Comparison of ENCODE assay signal across 9 mouse cellular contexts in genomic region chr2:155277721-155278120, GRCm38 (mm10). TPM values are rescaled to one million over a fixed set of nuclear protein-coding genes. Genes with fewer than 3 reads are reported as not detected.
A peak's percentile ranks its signal among the peaks of the same experiment; 100 is the strongest.
DNase-seq lines count a peak whose midpoint lies in the region; ATAC-seq and TF ChIP-seq lines count a peak whose summit lies in the region.
"Had no signal": no experiment of that assay in that cellular context is flagged by ENCODE, and none has a peak within 500 bp of the region (broad histone marks: within the 10 kb centered on the region; RNA-seq: fewer than 3 reads in every experiment).

No protein-coding gene starts in this region.

- H3K27me3 ChIP-seq in lung, embryonic 16.5 days (ENCODE audit: control insufficient read depth, insufficient read depth, low read depth, low read length) = no peaks in the 10 kb centered on the region
- no peaks in the 10 kb centered on the region for H3K27me3 ChIP-seq in heart, postnatal 0 days (ENCODE audit: control insufficient read depth, insufficient read depth, low read length)
- no peaks in the 10 kb centered on the region for H3K27me3 ChIP-seq in neural tube, embryonic 13.5 days
- H3K27me3 ChIP-seq: CH12.LX had no signal

- H3K36me3 ChIP-seq in lung, embryonic 16.5 days (ENCODE audit: control insufficient read depth, insufficient read depth, low read length) = no peaks in the 10 kb centered on the region; the same call in 1 of the 2 replicates
- peaks cover 9% of the 10 kb centered on the region for H3K36me3 ChIP-seq in heart, postnatal 0 days (replicated peaks; ENCODE audit: control insufficient read depth, insufficient read depth, low read length)
- peaks cover 36% of the 10 kb centered on the region for H3K36me3 ChIP-seq in neural tube, embryonic 13.5 days

- no peak for TF ChIP-seq CTCF in lung, adult 2 months (IDR thresholded peaks at IDR 0.05; ENCODE audit: insufficient read depth, low read length)
- no peak for TF ChIP-seq CTCF in heart, postnatal 0 days (IDR thresholded peaks at IDR 0.05; ENCODE audit: low read depth)

- H3K9ac ChIP-seq in lung, embryonic 16.5 days (ENCODE audit: low read length) = peak overlapping the region; percentile 95
- H3K9ac ChIP-seq in heart, postnatal 0 days (replicated peaks; ENCODE audit: low read depth, low read length) = peak overlapping the region; percentile 93
- H3K9ac ChIP-seq in neural tube, embryonic 13.5 days = peak overlapping the region; percentile 89

- peak overlapping the region; percentile 96; the same call in 1 of the 2 replicates for H3K4me3 ChIP-seq in lung, embryonic 16.5 days (ENCODE audit: low read length)
- H3K4me3 ChIP-seq in lung, adult 2 months (replicated peaks; ENCODE audit: extremely low read depth, low read depth, low read length) = no peak overlapping the region
- H3K4me3 ChIP-seq in heart, postnatal 0 days (ENCODE audit: low read depth, low read length) = peak overlapping the region; percentile 89
- H3K4me3 ChIP-seq in neural tube, embryonic 13.5 days = peak overlapping the region; percentile 84

- peak overlapping the region; percentile 78 for H3K4me2 ChIP-seq in lung, embryonic 16.5 days (ENCODE audit: low read depth, low read length)
- H3K4me2 ChIP-seq in heart, postnatal 0 days (ENCODE audit: low read depth, low read length) = peak overlapping the region; percentile 83
- peak overlapping the region; percentile 79 for H3K4me2 ChIP-seq in neural tube, embryonic 13.5 days

- intact Hi-C loops in gastrocnemius, postnatal 36 days (cut with DNase I) = loop anchor here (2.0 kb wide), 1 partner anchor 105 kb away; no protein-coding TSS in a partner anchor

- TF ChIP-seq POLR2A in lung, adult 2 months (IDR thresholded peaks at IDR 0.05; ENCODE audit: borderline replicate concordance, extremely low read depth, low read depth, low read length) = no peak

- no peaks in the 10 kb centered on the region for H3K9me3 ChIP-seq in lung, embryonic 16.5 days (ENCODE audit: control insufficient read depth, low read length)
- no peaks in the 10 kb centered on the region for H3K9me3 ChIP-seq in heart, postnatal 0 days (replicated peaks; ENCODE audit: control insufficient read depth, low read length)
- H3K9me3 ChIP-seq in neural tube, embryonic 13.5 days = no peaks in the 10 kb centered on the region

- DNase-seq in cerebellum, adult 18-20 months = peak; percentile 12 to 24
- no peak for DNase-seq in lung, adult 2 months
- DNase-seq in heart, postnatal 0 days (ENCODE audit: low spot score) = no peak
- no peak for DNase-seq in MN1 (ENCODE audit: low spot score)
- DNase-seq in gastrocnemius, postnatal 36 days = no peak

- H3K4me1 ChIP-seq in lung, embryonic 16.5 days (replicated peaks; ENCODE audit: control insufficient read depth, insufficient read depth, low read length) = peaks cover 9% of the 10 kb centered on the region
- H3K4me1 ChIP-seq in lung, adult 2 months (ENCODE audit: control insufficient read depth, insufficient read depth, low read length) = peaks cover 9% of the 10 kb centered on the region
- peaks cover 18% of the 10 kb centered on the region for H3K4me1 ChIP-seq in heart, postnatal 0 days (ENCODE audit: control insufficient read depth, insufficient read depth)
- peaks cover 11% of the 10 kb centered on the region for H3K4me1 ChIP-seq in neural tube, embryonic 13.5 days (replicated peaks)

- H3K27ac ChIP-seq in lung, embryonic 16.5 days (ENCODE audit: low read length) = no peak overlapping the region
- peak overlapping the region; percentile 95 for H3K27ac ChIP-seq in heart, postnatal 0 days (ENCODE audit: low read depth)
- no peak overlapping the region for H3K27ac ChIP-seq in neural tube, embryonic 13.5 days (replicated peaks)

- no peak for TF ChIP-seq EP300 in heart, postnatal 0 days (IDR thresholded peaks at IDR 0.05; ENCODE audit: low read depth)

- WGBS in lung, embryonic 16.5 days = 67% methylated on average over 2 of the region's 2 CpGs
- 48% methylated on average over 2 of the region's 2 CpGs for WGBS in lung, adult 2 months
- WGBS in heart, postnatal 0 days = 86% methylated on average over 2 of the region's 2 CpGs
- 93% methylated on average over 2 of the region's 2 CpGs for WGBS in neural tube, embryonic 13.5 days

- no peak for ATAC-seq in cerebellum, adult (ENCODE audit: insufficient number of reproducible peaks, low FRiP score, low TSS enrichment)
- ATAC-seq in lung, embryonic 16.5 days (ENCODE audit: low read depth) = no peak
- no peak for ATAC-seq in heart, postnatal 0 days (ENCODE audit: insufficient read depth, low read depth)
- ATAC-seq in neural tube, embryonic 13.5 days (ENCODE audit: low read depth) = no peak

RNA-seq across cellular contexts. Expression of gene Map1lc3a, which starts 1.6 kb away (rescaled TPM):
- 160 and 185 TPM in 2 replicates for polyA plus RNA-seq in lung, embryonic 16.5 days (2015; fragmentation: Nextera tagmentation; extraction: Ambion mirVana)
- 359 and 502 TPM in 2 replicates for polyA plus RNA-seq in lung, adult 2 months (2012; rRNA removed)
- 673 and 815 TPM in 2 replicates for total RNA-seq in heart, postnatal 0 days (2014; rRNA removed; ENCODE audit: low replicate concordance)
- 946 and 987 TPM in 2 replicates for polyA plus RNA-seq in heart, postnatal 0 days (2015; fragmentation: Nextera tagmentation; extraction: Ambion mirVana)
- polyA plus RNA-seq in neural tube, embryonic 13.5 days (2015; fragmentation: Nextera tagmentation; extraction: Ambion mirVana) = 390 and 452 TPM in 2 replicates
- 100 to 1,000 TPM; 259 to 263 TPM for total RNA-seq in gastrocnemius, postnatal 36 days (2021)

RNA-seq across cellular contexts. Expression of gene Dynlrb1, which starts 41.4 kb away (rescaled TPM):
- 385 and 409 TPM in 2 replicates for polyA plus RNA-seq in lung, embryonic 16.5 days (2015; fragmentation: Nextera tagmentation; extraction: Ambion mirVana)
- polyA plus RNA-seq in lung, adult 2 months (2012; rRNA removed) = 171 and 226 TPM in 2 replicates
- 159 and 215 TPM in 2 replicates for total RNA-seq in heart, postnatal 0 days (2014; rRNA removed; ENCODE audit: low replicate concordance)
- polyA plus RNA-seq in heart, postnatal 0 days (2015; fragmentation: Nextera tagmentation; extraction: Ambion mirVana) = 423 and 444 TPM in 2 replicates
- polyA plus RNA-seq in neural tube, embryonic 13.5 days (2015; fragmentation: Nextera tagmentation; extraction: Ambion mirVana) = 694 and 754 TPM in 2 replicates
- total RNA-seq in gastrocnemius, postnatal 36 days (2021) = 100 to 1,000 TPM in 1 of 2 experiments, 10 to 100 TPM in 1; 94.2 to 104 TPM

Comparison
In these comparisons a context has a peak if more than half of its experiments do, and no peak if none do; other contexts are left out.
1. DNase-seq: peak in cerebellum, adult 18-20 months (2 of 2); none in lung, adult 2 months (single experiment), heart, postnatal 0 days (single experiment), MN1 (single experiment) and gastrocnemius, postnatal 36 days (0 of 2).
2. Peak in every context shown above with its lines, with median percentiles within 50 percentile points of each other: H3K4me2 ChIP-seq and H3K9ac ChIP-seq.